ENCODE assay signal across 7 mouse cellular contexts in the genomic region with DNA sequence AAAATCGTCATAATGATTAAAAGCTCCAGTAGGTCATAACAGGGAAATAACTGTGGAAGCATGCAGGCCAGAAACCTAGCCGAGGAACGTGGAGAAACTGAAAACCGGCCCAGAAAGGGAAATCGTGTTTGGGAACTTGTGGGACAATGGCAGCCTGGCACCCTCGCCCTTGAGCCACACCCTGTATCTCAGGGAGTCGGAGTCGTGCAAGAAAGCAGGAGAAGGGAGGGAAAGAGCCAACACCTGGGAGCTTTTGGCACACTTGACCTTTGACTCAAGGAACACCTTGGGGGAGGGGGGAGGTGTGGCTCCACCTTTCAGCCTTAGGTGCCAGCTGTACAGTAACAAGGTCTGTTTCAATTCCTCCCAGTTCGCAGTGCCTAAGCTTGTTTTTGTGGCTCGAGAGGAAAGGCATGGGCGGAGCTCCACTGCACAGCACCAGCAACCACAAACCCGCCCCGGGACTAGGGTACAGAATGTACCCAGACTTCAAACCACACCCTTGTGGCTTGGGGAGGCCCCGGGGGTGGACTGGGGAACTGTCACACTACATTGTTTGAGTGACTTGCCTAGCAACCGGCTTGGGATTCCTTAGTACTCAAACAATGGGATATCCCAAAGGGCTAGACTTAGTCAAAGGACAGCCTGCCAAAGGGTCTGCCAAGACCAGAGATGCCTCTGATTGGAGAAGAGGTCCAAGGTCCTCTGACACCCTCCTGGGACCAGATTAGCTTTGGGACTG. TPM values are rescaled to one million over a fixed set of nuclear protein-coding genes. Genes with fewer than 3 reads are reported as not detected.
DNase-seq lines count a peak whose midpoint lies in the region; ATAC-seq and TF ChIP-seq lines count a peak whose summit lies in the region.

No protein-coding gene starts in this region.

- intact Hi-C loops in heart, postnatal 10 days (cut with DNase I): loop anchor here (2.0 kb wide), 1 partner anchor 37 kb away; no protein-coding TSS in a partner anchor

- no peak overlapping the region for H3K4me2 ChIP-seq in midbrain, postnatal 0 days (ENCODE audit: low read depth, low read length, poor library complexity, severe bottlenecking)

- no peaks in the 10 kb centered on the region for H3K79me2 ChIP-seq in liver, adult 2 months (ENCODE audit: control insufficient read depth, insufficient read depth, low read length)

- peaks cover 52% of the 10 kb centered on the region for H3K4me1 ChIP-seq in bone marrow macrophage, adult 2 months (ENCODE audit: control insufficient read depth, insufficient read depth, low read length)
- peaks cover 26% of the 10 kb centered on the region for H3K4me1 ChIP-seq in liver, adult 2 months (ENCODE audit: control insufficient read depth, insufficient read depth, low read length)
- H3K4me1 ChIP-seq in midbrain, postnatal 0 days (ENCODE audit: insufficient read depth, low read length): no peaks in the 10 kb centered on the region

- WGBS in liver, adult 2 months: 35% methylated on average over 15 of the region's 15 CpGs
- 46% methylated on average over 15 of the region's 15 CpGs for WGBS in midbrain, postnatal 0 days

- H3K9me3 ChIP-seq in midbrain, postnatal 0 days (ENCODE audit: low read length): no peaks in the 10 kb centered on the region

- TF ChIP-seq POLR2A in bone marrow macrophage, adult 2 months (IDR thresholded peaks at IDR 0.05; ENCODE audit: borderline replicate concordance, low read depth, low read length): no peak
- TF ChIP-seq POLR2A in liver, adult 2 months (IDR thresholded peaks at IDR 0.05; ENCODE audit: extremely low read depth, insufficient read depth, low read length): no peak

- H3K36me3 ChIP-seq in liver, adult 2 months (ENCODE audit: control insufficient read depth, insufficient read depth, low read length): no peaks in the 10 kb centered on the region
- no peaks in the 10 kb centered on the region for H3K36me3 ChIP-seq in midbrain, postnatal 0 days (ENCODE audit: insufficient read depth, low read length)

- no peaks in the 10 kb centered on the region for H3K27me3 ChIP-seq in liver, adult 2 months (ENCODE audit: control insufficient read depth, insufficient read depth, low read length)
- H3K27me3 ChIP-seq in midbrain, postnatal 0 days (ENCODE audit: insufficient read depth, low read length): peaks cover 17% of the 10 kb centered on the region; the same call in 1 of the 2 replicates

- no peak overlapping the region for H3K9ac ChIP-seq in liver, adult 2 months (ENCODE audit: low read depth, low read length)
- no peak overlapping the region for H3K9ac ChIP-seq in midbrain, postnatal 0 days (replicated peaks; ENCODE audit: low read length, poor library complexity, severe bottlenecking)

- no peak for TF ChIP-seq CTCF in bone marrow macrophage, adult 2 months (IDR thresholded peaks at IDR 0.05; ENCODE audit: low read depth, low read length)
- no peak for TF ChIP-seq CTCF in liver, adult 2 months (IDR thresholded peaks at IDR 0.05; ENCODE audit: low read depth, low read length)
- TF ChIP-seq CTCF in midbrain, postnatal 0 days (IDR thresholded peaks at IDR 0.05): no peak

- peak; percentile 88 for ATAC-seq in midbrain, postnatal 0 days (ENCODE audit: low FRiP score)

- no peak overlapping the region for H3K4me3 ChIP-seq in bone marrow macrophage, adult 2 months (ENCODE audit: insufficient read depth, low read length)
- H3K4me3 ChIP-seq in liver, adult 2 months (ENCODE audit: insufficient read depth, low read depth, low read length): no peak overlapping the region
- H3K4me3 ChIP-seq in midbrain, postnatal 0 days (ENCODE audit: low read depth, low read length): no peak overlapping the region

- peak; percentile 79 for DNase-seq in urinary bladder, postnatal 14 days (ENCODE audit: low spot score)
- DNase-seq in urinary bladder, postnatal 10 days (ENCODE audit: low spot score): no peak
- DNase-seq in heart, postnatal 10 days: peak; percentile 58 to 72
- peak; percentile 69 for DNase-seq in liver, adult 2 months (ENCODE audit: extremely low read depth, low read depth, low spot score)
- DNase-seq in midbrain, postnatal 0 days (ENCODE audit: low spot score): peak; percentile 66
- peak; percentile 86 to 93 for DNase-seq in thymus, postnatal 36 days

- peak overlapping the region; percentile 73 for H3K27ac ChIP-seq in bone marrow macrophage, adult 2 months (ENCODE audit: insufficient read depth, low read depth, low read length)
- H3K27ac ChIP-seq in liver, adult 2 months (replicated peaks; ENCODE audit: insufficient read depth, low read depth, low read length): peak overlapping the region; percentile 88
- no peak overlapping the region; the same call in 1 of the 2 replicates for H3K27ac ChIP-seq in midbrain, postnatal 0 days (ENCODE audit: low read depth, low read length)

RNA-seq across cellular contexts. Expression of a gene that starts 49.3 kb away (rescaled TPM):
- 8.4 and 9.8 TPM in 2 replicates for polyA plus RNA-seq in bone marrow macrophage, adult 2 months (2012; ENCODE audit: insufficient read depth, insufficient read length, missing spikeins)
- 10 to 100 TPM; 28.3 to 28.4 TPM for total RNA-seq in heart, postnatal 10 days (2021)
- 30.7 and 32.4 TPM in 2 replicates for total RNA-seq in liver, adult 2 months (2014; rRNA removed)
- polyA plus RNA-seq in liver, adult 2 months (2012; rRNA removed): 10.6 and 12.3 TPM in 2 replicates
- 52.5 and 57.8 TPM in 2 replicates for total RNA-seq in midbrain, postnatal 0 days (2014; rRNA removed)
- polyA plus RNA-seq in midbrain, postnatal 0 days (2015; fragmentation: Nextera tagmentation; extraction: Ambion mirVana): 91.3 and 94.8 TPM in 2 replicates
